13 mouse cellular contexts compared by ENCODE assay signal in the genomic region with DNA sequence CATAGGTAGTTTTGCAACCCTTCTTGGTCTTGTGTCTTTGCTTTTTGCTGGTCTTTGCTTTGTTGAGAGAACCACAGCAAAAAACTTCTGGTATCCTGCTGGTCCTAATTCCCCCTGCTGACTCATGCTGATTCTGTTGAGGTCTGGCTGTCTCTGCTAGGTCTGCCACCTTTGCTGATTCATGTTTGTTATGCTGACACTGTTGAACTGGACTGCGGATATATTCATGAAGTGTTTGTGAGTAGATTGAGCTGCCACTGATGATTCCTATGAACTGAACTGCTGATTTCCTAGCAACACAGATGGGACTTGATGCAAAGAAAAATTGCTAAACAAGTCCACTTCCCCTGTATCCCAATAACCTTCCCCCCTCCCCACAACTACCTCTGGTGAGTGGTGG.
"Had no signal": no experiment of that assay in that cellular context is flagged by ENCODE, and none has a peak within 500 bp of the region (broad histone marks: within the 10 kb centered on the region; RNA-seq: fewer than 3 reads in every experiment).

No protein-coding gene starts in this region.

- H3K36me3 ChIP-seq: liver, embryonic 13.5 days had no signal

- ATAC-seq: inflammation-experienced regulatory T-cells, adult 6 months; intestine, embryonic 16.5 days had no signal

- H3K9ac ChIP-seq: liver, embryonic 13.5 days had no signal

- H3K4me2 ChIP-seq: liver, embryonic 13.5 days; midbrain, embryonic 11.5 days had no signal

- H3K4me3 ChIP-seq: layer of hippocampus, adult 2 months; liver, embryonic 13.5 days had no signal

- DNase-seq: kidney, adult 18-20 months; kidney, postnatal 25 days; layer of hippocampus, adult 9-11 months; liver, embryonic 13.5 days; midbrain, embryonic 14.5 days; thymus, adult 2 months; thymus, postnatal 14 days; thymus, postnatal 4 days had no signal

- H3K4me1 ChIP-seq: liver, embryonic 13.5 days had no signal

- H3K27me3 ChIP-seq: liver, embryonic 13.5 days had no signal

- H3K9me3 ChIP-seq: liver, embryonic 13.5 days had no signal

- H3K27ac ChIP-seq: kidney, postnatal 0 days; layer of hippocampus, adult 2 months; liver, embryonic 13.5 days had no signal
